Mouse (Mus musculus) cerebellum, adult 2 months (tissue): ENCODE data around the gene Dolpp1. TPM values are rescaled to one million over a fixed set of nuclear protein-coding genes. Genes with fewer than 3 reads are reported as not detected.

Source experiments
- DNase-seq, 2 experiments: peaks; one replicate each; pipeline ENCODE4 v3.0.0; 2021
- H3K27ac ChIP-seq: fragments of 200-500 bp; 2 replicates; pipeline ENCODE4 v1.5.1; 2012; ENCODE audit warnings: low read length, control low read depth, inconsistent platforms; ENCODE audit not compliant: insufficient read depth
- H3K27me3 ChIP-seq: fragments of 200-500 bp; 2 replicates; pipeline ENCODE4 v1.6.1; 2012; ENCODE audit warnings: inconsistent platforms, mild to moderate bottlenecking, low read length, moderate library complexity; ENCODE audit not compliant: control insufficient read depth, insufficient read depth
- H3K4me1 ChIP-seq: fragments of 200-500 bp; 2 replicates; pipeline ENCODE4 v1.6.1; 2011; ENCODE audit warnings: low read length; ENCODE audit not compliant: control insufficient read depth, insufficient read depth
- H3K4me3 ChIP-seq: fragments of 200-500 bp; replicated peaks from 2 replicates; pipeline ENCODE3; 2011; ENCODE audit warnings: mild to moderate bottlenecking, low read depth, low read length, control low read depth; ENCODE audit not compliant: insufficient read depth
- CTCF ChIP-seq: fragments of 200-500 bp; IDR thresholded peaks from 2 replicates; pipeline ENCODE4 v1.5.1; 2011; ENCODE audit warnings: low read depth, mild to moderate bottlenecking, control low read depth, low read length, moderate library complexity, borderline replicate concordance; ENCODE audit not compliant: insufficient read depth
- POLR2A ChIP-seq: fragments of 200-500 bp; IDR thresholded peaks from 2 replicates; pipeline ENCODE4 v1.6.1; 2011; ENCODE audit warnings: low read length, control low read depth, borderline replicate concordance; ENCODE audit not compliant: insufficient read depth
- WGBS: fragments of 180-500 bp; shearing (Covaris S2); methylation state at CpG from one replicate; pipeline ENCODE4 v1.1.7; 2018; 5-methylcytosine and 5-hydroxymethylcytosine counted together
- polyA plus RNA-seq: library from polyadenylated mRNA; depleted of rRNA; stranded (reverse); fragments of >200 nt; gene quantifications from 2 replicates; pipeline ENCODE4 v1.2.3, GENCODE M21; 2012

Gene Dolpp1
- polyA plus RNA-seq, 1 experiment, result 55.9 TPM

DNA sequence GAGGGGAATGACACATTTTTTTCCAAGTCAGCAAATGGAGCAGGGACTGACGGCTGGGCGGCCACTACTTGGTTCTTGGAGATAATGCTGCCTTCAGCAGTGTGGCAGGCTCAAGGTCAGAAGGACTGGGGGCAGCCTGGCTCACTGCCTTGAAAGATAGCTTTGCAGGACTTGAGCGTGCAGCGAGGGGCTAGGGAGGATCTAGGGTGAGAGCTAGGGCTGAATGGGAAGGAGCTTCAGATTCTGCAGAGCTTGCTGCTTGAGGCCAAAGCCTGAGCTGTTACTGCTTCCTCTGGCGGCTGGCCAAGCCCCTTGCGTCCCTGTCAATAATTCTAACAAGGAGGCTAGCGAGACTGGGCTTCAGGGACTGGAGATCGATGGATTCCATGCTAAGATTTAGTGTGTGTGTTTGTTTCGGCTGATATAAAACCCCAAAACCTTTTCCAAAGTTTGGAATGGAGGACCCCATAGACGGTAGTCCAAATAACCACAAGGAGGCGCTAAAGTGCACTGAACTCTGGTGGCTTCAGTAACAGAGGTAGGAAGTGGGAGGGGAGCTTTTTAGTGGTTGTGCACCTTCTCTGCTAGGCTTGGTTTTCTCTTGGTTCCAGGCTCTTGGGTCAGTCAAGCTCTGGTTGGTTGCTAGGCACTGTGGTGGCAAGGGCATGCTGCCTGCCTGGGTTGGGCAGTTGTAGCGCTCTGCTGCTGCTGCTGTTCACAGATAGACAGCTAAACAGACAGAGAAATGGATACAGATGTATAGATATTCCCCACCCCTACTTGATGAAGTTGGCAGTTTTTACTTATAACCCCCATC, 48.9 kb downstream of the Dolpp1 start:
- WGBS, result 28% methylated on average over 12 of the region's 12 CpGs
- Histone ChIP-seq H3K27ac (peak overlapping the region; percentile 98), H3K27me3 (no peaks in the 10 kb centered on the region), H3K4me1 (peaks cover 36% of the 10 kb centered on the region), H3K4me3 (no peak overlapping the region)
- DNase-seq, result peak; percentile 56 to 64
- TF ChIP-seq CTCF (peak; percentile 59; the same call in 1 of the 2 replicates), POLR2A (no peak)

DNA sequence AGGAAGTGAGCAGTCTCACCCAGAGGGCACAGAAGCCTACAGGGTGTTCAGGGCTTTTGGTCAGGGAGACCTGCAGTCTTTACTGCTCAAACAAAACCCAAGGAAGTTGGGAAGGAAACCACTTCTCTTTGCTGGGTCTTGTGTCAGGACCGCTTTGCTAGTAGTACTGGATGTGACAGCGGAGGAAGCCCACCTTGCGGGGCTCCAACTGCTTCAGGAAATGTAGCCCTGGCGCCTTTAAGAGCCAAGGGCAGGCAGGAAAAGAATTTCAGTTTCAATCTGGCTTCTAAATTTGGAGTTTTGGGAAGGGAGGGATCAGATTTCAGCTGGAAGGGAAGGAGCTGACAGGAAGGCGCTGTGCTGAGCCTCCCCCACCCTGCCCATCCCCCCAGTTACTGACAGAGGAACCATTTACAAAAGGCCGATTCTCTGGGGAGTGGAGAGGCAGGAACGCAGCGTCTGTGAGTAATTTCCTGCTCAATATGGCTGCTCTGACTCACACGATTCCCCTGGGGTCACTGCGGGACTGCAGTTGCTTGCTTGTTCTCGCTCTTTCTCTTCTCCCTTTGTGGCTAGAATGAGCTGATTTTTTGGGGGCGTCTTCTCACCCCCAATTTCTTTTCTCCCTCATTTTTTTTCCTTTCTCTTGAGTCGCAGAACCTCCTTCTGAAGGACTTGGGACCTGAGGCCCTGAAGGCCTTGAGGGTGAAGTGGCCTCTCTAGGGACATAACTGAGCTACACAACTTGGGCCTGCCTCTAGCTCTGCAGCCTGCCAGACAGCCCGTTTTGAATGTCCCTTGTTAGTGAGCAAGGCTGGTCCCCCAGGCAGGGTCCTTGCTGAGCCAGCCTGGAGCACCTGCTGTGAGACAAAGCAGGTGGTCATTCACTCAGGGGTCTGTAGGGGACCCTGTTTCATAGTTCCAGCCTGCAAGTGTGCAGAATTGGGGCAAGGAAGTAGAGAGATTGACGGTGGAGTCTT, 49.8 kb downstream of the Dolpp1 start:
- H3K4me3 ChIP-seq, result peak overlapping the region; percentile 27
- 12% methylated on average over 15 of the region's 15 CpGs for WGBS
- H3K27me3 ChIP-seq, result no peaks in the 10 kb centered on the region
- peak overlapping the region; percentile 98 for H3K27ac ChIP-seq
- DNase-seq, result peak; percentile 62 to 78
- 0 out of 2 replicates have a peak, but pooled peaks have one; percentile 20 for TF ChIP-seq POLR2A
- 0 out of 2 replicates have a peak, but pooled peaks have one; percentile 2 for TF ChIP-seq CTCF
- H3K4me1 ChIP-seq, result peaks cover 45% of the 10 kb centered on the region

DNA sequence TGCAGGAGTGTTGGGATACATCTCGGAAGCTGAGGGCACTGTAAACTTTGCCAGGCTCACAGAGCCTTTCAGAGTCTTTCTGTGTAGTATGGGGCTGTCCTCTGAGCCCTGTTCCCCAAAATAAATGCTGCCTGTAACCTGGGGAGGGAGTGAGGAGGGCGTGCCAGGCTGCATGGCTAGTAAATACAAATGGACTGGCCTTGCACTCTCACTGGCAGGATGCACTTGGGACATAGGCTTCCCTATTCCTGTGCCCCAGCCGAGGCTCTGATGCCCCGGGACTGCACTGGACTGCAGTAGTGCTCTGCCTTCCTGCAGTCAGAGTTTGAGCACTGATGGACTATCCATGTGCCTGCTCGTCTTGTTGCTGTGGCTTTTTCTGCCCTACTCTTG, 50.4 kb downstream of the Dolpp1 start:
- no peak for TF ChIP-seq CTCF
- TF ChIP-seq POLR2A, result no peak
- 47% methylated on average over 5 of the region's 5 CpGs for WGBS
- Histone ChIP-seq H3K4me3 (no peak overlapping the region), H3K4me1 (peaks cover 52% of the 10 kb centered on the region), H3K27me3 (no peaks in the 10 kb centered on the region), H3K27ac (peak overlapping the region; percentile 98)
- DNase-seq, result no peak

DNA sequence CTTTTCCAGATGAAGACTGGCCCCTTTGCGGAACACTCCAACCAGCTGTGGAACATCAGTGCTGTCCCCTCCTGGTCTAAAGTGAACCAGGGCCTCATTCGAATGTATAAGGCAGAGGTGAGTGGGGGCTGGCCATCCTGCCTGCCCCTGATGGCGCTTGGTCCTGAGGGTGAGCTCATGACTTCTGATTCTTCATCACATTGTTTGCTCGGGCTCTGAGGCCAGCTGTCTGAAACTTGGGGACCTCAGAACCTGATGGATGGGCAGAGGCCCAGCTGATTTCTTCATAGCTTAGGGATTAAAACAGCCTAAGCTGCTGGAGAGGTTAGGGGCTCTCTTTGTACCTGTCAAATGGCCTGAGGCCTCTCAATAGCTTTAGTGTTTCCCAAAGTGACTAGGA, 51.2 kb downstream of the Dolpp1 start:
- Histone ChIP-seq H3K4me3 (no peak overlapping the region), H3K27me3 (no peaks in the 10 kb centered on the region), H3K27ac (peak overlapping the region; percentile 98; the same call in 1 of the 2 replicates), H3K4me1 (peaks cover 56% of the 10 kb centered on the region)
- 83% methylated on average over 4 of the region's 4 CpGs for WGBS
- DNase-seq, result no peak
- TF ChIP-seq POLR2A, result no peak
- TF ChIP-seq CTCF, result no peak

DNA sequence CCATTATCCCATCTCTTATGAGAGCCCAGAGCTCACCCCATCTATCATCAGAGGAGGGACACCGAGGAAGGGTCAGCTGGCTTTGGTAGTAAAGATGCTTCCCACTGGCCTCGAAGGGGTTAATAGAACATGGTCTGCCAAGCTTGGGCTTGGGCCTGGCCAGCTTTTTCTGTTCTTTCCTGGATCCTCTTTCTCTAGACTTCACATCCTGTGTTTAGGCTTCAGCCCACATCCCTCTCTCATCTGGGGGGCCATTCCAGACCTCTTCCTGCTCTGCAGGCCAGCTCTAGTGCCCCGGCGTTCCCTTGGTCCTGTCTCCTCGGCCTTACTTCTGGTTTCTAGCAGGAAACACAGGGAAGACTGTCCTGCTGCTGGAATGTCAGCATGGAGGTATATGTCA, 52.0 kb downstream of the Dolpp1 start:
- no peak overlapping the region for H3K27ac ChIP-seq
- WGBS, result 78% methylated on average over 5 of the region's 5 CpGs
- TF ChIP-seq CTCF (no peak), POLR2A (no peak)
- peaks cover 58% of the 10 kb centered on the region for H3K4me1 ChIP-seq
- no peaks in the 10 kb centered on the region for H3K27me3 ChIP-seq
- DNase-seq, result no peak
- H3K4me3 ChIP-seq, result no peak overlapping the region

DNA sequence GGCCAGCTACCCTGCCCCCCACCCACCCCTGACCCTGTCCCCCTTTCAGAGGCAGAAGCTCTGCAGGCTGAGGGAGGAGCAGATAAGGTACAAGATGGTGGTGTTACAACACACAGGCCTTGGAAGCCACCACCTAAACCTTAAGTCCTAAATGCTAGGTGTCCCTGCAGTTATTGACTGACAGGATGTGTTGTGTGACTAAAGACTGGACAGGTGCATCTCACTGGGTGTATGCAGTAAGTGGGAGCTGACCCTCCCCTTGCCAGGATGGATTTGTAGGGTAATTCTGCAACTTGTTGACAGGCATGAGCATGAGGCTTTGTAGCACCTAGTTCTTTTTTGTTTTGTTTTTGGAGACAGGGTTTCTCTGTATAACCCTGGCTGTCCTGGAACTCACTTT, 52.4 kb downstream of the Dolpp1 start:
- Histone ChIP-seq H3K27me3 (no peaks in the 10 kb centered on the region), H3K4me1 (peaks cover 58% of the 10 kb centered on the region), H3K4me3 (no peak overlapping the region), H3K27ac (no peak overlapping the region)
- TF ChIP-seq CTCF, result no peak
- TF ChIP-seq POLR2A, result no peak
- no peak for DNase-seq

DNA sequence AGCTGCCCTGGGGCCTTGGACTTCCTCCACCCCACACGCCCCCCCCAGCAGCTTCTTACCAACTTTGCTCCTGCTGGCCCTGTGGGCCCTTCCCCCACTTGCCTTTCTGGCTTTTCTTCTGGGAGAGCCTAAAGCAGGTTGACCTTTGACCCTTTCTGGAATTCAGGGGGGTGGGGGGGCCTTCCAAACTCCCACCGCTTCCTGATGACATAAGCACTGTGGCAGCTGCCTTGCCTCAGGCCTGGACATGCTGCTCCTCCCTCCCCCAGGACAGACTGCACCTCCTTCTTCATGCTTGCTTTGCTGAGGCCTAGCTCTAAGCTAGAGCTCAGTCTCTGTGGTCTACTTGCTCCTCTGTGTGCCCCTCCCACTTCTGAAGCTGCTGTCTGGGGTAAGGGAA, 53.3 kb downstream of the Dolpp1 start:
- Histone ChIP-seq H3K4me3 (no peak overlapping the region), H3K27ac (no peak overlapping the region), H3K4me1 (peaks cover 54% of the 10 kb centered on the region), H3K27me3 (no peaks in the 10 kb centered on the region)
- WGBS, result 78% methylated on average over 2 of the region's 2 CpGs
- TF ChIP-seq CTCF (no peak), POLR2A (no peak)
- no peak for DNase-seq
